Mouse (Mus musculus) lung, embryonic 14.5 days (tissue): ENCODE results near the gene Chdh. TPM values are rescaled to one million over a fixed set of nuclear protein-coding genes. Genes with fewer than 3 reads are reported as not detected.
A peak's percentile ranks its signal among the peaks of the same experiment; 100 is the strongest.

ENCODE experiments used
- ATAC-seq: fragments of 200-750 bp; cut with Nextera tagmentation; 2 replicates; pipeline ENCODE4 v1.8.0; 2017; ENCODE audit warnings: mild to moderate bottlenecking, moderate TSS enrichment, moderate library complexity; ENCODE audit not compliant: insufficient read depth
- DNase-seq: peaks from one replicate; pipeline ENCODE4 v3.0.0-alpha.2; 2015
- H3K27ac ChIP-seq: fragments of 300-500 bp; sonication (generic); 2 replicates; pipeline ENCODE4 v1.5.1; 2014; ENCODE audit warnings: low read depth, mild to moderate bottlenecking, moderate library complexity
- H3K27me3 ChIP-seq: fragments of 300-500 bp; sonication (generic); 2 replicates; pipeline ENCODE4 v1.6.1; 2014; ENCODE audit warnings: low read length, control low read depth; ENCODE audit not compliant: insufficient read depth
- H3K36me3 ChIP-seq: fragments of 300-500 bp; sonication (generic); 2 replicates; pipeline ENCODE4 v1.6.1; 2014; ENCODE audit warnings: control low read depth; ENCODE audit not compliant: insufficient read depth
- H3K4me1 ChIP-seq: fragments of 300-500 bp; sonication (generic); 2 replicates; pipeline ENCODE4 v1.6.1; 2014; ENCODE audit warnings: antibody characterized with exemption, control low read depth; ENCODE audit not compliant: insufficient read depth
- H3K4me2 ChIP-seq: fragments of 300-500 bp; sonication (generic); 2 replicates; pipeline ENCODE4 v1.6.1; 2014; ENCODE audit warnings: mild to moderate bottlenecking
- H3K4me3 ChIP-seq: fragments of 300-500 bp; sonication (generic); 2 replicates; pipeline ENCODE4 v1.5.1; 2014; ENCODE audit warnings: low read depth, low read length
- H3K9ac ChIP-seq: fragments of 300-500 bp; sonication (generic); 2 replicates; pipeline ENCODE4 v1.6.1; 2014
- H3K9me3 ChIP-seq: fragments of 300-500 bp; sonication (generic); 2 replicates; pipeline ENCODE4 v1.6.1; 2016; ENCODE audit warnings: low read depth, low read length, control low read depth
- CTCF ChIP-seq: IDR thresholded peaks from 2 replicates; pipeline ENCODE4 v1.5.1; 2016; ENCODE audit warnings: antibody characterized with exemption, low read depth
- WGBS: fragments of 180-500 bp; shearing (Covaris S2); extraction: QIAGEN DNeasy Blood & Tissue Kit; methylation state at CpG from one replicate; pipeline ENCODE4 v1.1.7; 2014; 5-methylcytosine and 5-hydroxymethylcytosine counted together
- polyA plus RNA-seq: library from polyadenylated mRNA; unstranded; fragments of >200 nt; fragmentation: Nextera tagmentation; extraction: Ambion mirVana; gene quantifications from 2 replicates; pipeline ENCODE4 v1.2.1, GENCODE M21; 2014

Chdh gene
- polyA plus RNA-seq, 1 experiment from 2014 or later = 0.78 TPM

DNA sequence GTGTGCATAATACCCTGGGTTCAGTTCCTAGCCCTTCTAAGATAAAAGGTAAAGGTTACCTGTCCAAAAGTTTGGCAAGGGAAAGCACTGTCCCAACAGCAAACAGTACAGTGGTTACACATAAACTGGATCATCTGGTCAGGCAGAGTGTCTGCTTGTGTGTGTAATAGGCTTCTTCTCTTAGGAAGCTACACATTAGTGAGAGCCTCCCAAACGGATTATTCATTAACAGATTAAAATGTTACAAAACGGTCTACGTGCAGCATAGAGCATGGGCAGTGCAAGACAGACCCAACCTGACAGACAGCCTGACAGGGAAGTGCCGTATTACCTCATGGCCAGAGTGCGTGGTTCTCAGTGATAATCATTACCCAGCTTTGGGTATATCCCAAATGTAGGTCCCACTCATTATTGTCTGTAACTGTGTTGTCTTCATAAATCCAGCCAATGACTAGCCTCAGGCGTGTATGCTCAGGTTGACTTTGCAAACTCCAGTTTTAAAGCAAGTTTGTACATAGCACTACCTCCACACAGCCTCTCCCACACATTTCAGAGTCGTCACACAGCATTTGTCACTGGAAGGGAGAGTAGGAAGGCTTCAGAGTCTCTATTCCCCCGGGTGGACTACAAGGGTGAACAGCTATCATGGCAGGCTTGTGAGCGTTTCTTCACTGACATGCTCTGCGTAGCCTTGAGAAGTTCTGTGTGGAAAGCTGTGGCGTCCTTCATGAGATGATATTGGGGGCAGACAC is 12.6 kb upstream of the Chdh start:
- no peaks in the 10 kb centered on the region for H3K9me3 ChIP-seq
- no peak overlapping the region for H3K9ac ChIP-seq
- peaks cover 61% of the 10 kb centered on the region for H3K36me3 ChIP-seq
- ATAC-seq = no peak
- no peak for DNase-seq
- no peaks in the 10 kb centered on the region for H3K4me1 ChIP-seq
- TF ChIP-seq CTCF = no peak
- H3K27ac ChIP-seq = no peak overlapping the region
- whole genome bisulfite sequencing = 83% methylated on average over 11 of the region's 11 CpGs
- H3K4me2 ChIP-seq = no peak overlapping the region
- no peaks in the 10 kb centered on the region for H3K27me3 ChIP-seq
- no peak overlapping the region for H3K4me3 ChIP-seq

DNA sequence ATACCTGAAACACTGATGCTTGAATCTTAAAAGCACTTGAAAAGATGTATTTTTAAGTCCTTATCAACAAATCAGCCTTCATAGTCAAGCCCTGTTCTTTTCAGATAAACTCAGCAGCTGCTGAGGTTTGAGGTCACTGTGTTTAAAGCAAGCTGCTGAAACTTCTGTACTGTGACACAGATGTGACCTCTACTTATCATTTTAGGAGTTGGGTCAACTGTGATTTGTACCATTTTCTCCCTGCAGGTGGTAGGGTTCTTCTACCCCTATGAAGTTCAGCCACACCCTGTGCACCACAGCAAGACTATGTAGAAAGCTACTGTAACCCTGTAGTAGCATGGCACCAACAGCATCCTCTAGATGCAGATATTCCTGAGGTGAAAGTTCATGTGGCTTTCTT is 11.5 kb upstream of the Chdh start:
- no peak for TF ChIP-seq CTCF
- Histone ChIP-seq H3K4me1 (no peaks in the 10 kb centered on the region), H3K27ac (no peak overlapping the region), H3K9ac (no peak overlapping the region), H3K36me3 (peaks cover 49% of the 10 kb centered on the region), H3K9me3 (no peaks in the 10 kb centered on the region), H3K4me2 (no peak overlapping the region), H3K27me3 (no peaks in the 10 kb centered on the region), H3K4me3 (no peak overlapping the region)
- DNase-seq = no peak
- ATAC-seq = no peak

DNA sequence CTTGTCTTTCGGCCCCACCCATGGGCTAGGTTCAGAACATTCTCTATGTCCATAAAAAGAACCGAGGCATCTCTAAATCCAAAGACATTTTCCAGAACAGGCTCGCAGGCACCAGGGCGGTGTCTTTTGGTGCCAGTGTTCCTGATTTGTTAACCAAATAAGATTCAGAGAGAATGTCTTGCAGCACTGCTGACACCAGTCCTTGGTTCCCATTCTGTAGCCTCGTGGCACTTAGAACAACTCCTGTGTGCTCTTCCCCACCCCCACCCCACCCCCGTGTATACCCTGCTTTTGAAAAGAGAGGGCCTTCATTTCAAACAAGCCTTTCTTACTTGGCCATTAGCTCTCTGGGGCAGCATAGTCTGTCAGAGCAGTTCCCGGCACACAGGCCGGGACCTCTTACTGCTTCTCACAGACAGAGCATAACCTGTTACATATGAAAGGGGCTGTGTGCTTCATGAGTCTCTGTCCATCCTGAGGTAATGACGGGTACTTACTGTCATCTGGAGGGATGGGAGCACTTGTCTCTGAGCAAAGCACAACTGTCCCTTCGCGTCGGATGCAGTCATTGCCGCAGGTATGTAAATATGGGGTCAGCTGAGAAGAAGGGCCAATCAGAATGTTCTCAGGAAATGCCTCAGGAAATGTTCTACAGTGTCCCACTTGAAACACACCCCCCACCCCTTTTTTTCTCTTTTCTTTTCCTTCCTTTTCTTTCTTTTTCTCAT is 9.9 kb upstream of the Chdh start:
- TF ChIP-seq CTCF = no peak
- no peak for DNase-seq
- Histone ChIP-seq H3K4me2 (no peak overlapping the region), H3K4me3 (no peak overlapping the region), H3K4me1 (no peaks in the 10 kb centered on the region), H3K36me3 (peaks cover 34% of the 10 kb centered on the region), H3K9ac (no peak overlapping the region), H3K9me3 (no peaks in the 10 kb centered on the region), H3K27me3 (no peaks in the 10 kb centered on the region), H3K27ac (no peak overlapping the region)
- WGBS = 77% methylated on average over 13 of the region's 13 CpGs
- no peak for ATAC-seq

DNA sequence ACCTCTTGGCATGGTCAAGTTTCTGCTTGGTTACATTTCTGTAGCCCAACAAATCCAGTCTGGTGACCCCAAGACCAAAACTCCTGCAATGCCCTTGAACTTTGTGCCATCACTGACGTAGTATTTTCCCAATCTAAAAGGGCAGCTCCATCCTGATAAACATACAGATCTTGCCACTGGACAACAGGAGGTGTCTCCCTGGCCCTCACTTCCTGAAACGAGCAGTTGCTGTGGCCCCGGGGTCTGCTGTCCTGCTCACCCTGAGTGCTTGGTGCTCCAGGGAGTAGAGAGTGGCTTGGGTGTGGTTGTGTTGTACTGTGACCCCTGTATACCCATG is 9.4 kb upstream of the Chdh start:
- WGBS = 80% methylated on average over 3 of the region's 3 CpGs

DNA sequence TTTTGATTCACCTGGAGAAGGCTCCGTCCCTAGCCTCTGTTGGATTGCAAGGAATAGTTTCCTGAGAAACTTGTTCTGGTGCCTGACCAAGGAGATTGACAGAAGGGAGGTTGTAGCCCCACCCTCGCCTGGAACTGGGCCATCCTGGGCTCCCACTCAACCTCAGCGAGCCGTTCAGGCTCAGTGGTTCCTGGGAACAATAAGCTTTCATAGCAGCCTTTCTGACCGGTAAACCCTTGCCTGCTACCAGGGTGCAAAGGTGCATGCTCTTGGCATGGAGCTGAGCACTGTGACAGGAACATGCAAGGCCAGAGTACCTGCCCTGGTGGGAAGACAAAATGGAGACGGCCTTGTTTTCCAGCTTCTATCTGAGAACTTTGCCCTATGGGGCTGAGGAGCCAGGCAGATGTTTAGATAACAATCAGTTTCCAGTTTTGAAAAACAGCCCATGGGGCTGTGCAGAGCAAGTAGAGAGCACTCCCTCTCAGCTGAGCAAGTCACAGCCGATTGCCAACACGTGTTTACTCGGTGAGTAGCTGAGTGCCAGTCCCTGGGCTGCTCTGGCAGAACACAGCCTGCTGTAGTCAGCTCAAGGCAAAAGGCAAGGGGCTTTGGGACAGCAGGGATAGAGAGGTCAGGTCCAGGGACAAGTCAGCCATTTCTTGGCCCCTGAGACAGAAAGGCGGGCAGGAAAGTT is 1.2 kb downstream of the Chdh start:
- Histone ChIP-seq H3K27ac (no peak overlapping the region), H3K4me2 (no peak overlapping the region), H3K4me3 (no peak overlapping the region), H3K9me3 (no peaks in the 10 kb centered on the region), H3K4me1 (no peaks in the 10 kb centered on the region), H3K36me3 (no peaks in the 10 kb centered on the region), H3K9ac (no peak overlapping the region), H3K27me3 (peaks cover 23% of the 10 kb centered on the region)
- no peak for TF ChIP-seq CTCF
- ATAC-seq (0 out of 2 replicates have a peak, but pooled peaks have one; percentile 23), DNase-seq (peak; percentile 50)
- 48% methylated on average over 10 of the region's 10 CpGs for WGBS

More for the DNA sequence above, 9.4 kb upstream of the Chdh start:
- H3K27ac ChIP-seq = no peak overlapping the region
- H3K9ac ChIP-seq = no peak overlapping the region
- no peaks in the 10 kb centered on the region for H3K4me1 ChIP-seq
- H3K27me3 ChIP-seq = no peaks in the 10 kb centered on the region
- peaks cover 28% of the 10 kb centered on the region for H3K36me3 ChIP-seq
- no peaks in the 10 kb centered on the region for H3K9me3 ChIP-seq
- H3K4me3 ChIP-seq = no peak overlapping the region
- DNase-seq (no peak), ATAC-seq (no peak; the same call in 1 of the 2 replicates)
- H3K4me2 ChIP-seq = no peak overlapping the region
- no peak for TF ChIP-seq CTCF

DNA sequence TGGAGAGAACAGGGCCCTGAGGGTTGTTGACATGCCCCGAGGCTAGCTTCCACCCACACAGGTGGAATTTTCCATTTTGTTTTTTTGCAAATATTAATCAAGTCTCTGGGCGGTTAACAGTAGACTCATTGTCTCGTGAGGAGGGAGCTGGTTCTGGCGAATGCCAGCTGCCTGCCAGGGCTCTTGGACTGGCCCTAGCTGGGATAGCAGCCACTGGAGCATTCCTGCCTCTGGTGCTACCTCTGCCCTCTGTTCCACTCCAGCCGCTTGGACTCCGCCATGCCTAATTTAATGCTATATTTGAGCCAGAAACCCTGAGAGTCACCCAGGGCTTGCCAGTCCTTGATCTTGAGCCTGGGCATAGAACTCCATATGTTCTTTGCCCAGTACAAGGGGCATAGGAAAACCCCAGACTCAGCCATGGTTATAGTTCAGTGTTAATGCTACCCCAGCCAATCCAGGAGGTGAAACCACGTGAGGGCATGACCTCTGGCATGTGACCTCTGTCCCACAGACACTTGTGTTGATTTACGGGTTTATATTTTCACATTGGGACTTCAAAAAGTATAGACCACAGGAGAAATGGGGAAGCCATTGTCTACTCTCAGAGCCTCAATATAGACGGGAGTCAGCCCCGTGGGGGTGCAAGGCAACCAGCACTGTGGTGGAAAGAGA is 3.2 kb downstream of the Chdh start:
- DNase-seq (peak; percentile 5), ATAC-seq (no peak)
- no peak overlapping the region for H3K4me2 ChIP-seq
- H3K27ac ChIP-seq = no peak overlapping the region
- 68% methylated on average over 10 of the region's 10 CpGs for WGBS
- TF ChIP-seq CTCF = no peak
- no peaks in the 10 kb centered on the region for H3K36me3 ChIP-seq
- no peaks in the 10 kb centered on the region for H3K9me3 ChIP-seq
- H3K9ac ChIP-seq = no peak overlapping the region
- no peak overlapping the region for H3K4me3 ChIP-seq
- no peaks in the 10 kb centered on the region for H3K4me1 ChIP-seq
- H3K27me3 ChIP-seq = peaks cover 23% of the 10 kb centered on the region

DNA sequence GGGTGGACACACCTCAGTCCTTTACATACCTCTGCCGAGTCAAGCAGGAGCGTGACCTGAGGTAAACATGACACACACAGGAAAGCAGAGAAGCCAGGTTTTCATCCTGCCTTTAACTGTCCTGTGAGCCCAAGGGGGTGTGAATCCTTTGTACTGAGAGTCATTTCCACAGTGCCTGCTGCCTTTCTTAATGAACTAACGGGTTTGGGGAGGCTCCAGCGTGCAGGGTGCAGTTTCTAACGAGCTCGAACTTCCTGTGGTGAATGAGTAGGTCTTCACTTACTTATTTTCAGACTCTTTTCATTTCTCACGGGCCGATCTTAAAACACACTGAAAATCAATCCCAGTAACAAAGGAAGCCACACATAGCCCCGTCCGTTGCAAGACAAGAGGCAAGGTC is 5.7 kb downstream of the Chdh start:
- peaks cover 7% of the 10 kb centered on the region; the same call in 1 of the 2 replicates for H3K27me3 ChIP-seq
- no peak overlapping the region for H3K9ac ChIP-seq
- no peaks in the 10 kb centered on the region for H3K9me3 ChIP-seq
- ATAC-seq (no peak), DNase-seq (no peak)
- H3K36me3 ChIP-seq = no peaks in the 10 kb centered on the region
- no peaks in the 10 kb centered on the region for H3K4me1 ChIP-seq
- WGBS = 61% methylated on average over 10 of the region's 10 CpGs
- no peak overlapping the region for H3K4me3 ChIP-seq
- no peak overlapping the region for H3K27ac ChIP-seq
- TF ChIP-seq CTCF = no peak
- H3K4me2 ChIP-seq = no peak overlapping the region
